Mouse (Mus musculus): ENCODE results near the gene Dgkg. TPM values are rescaled to one million over a fixed set of nuclear protein-coding genes. Genes with fewer than 3 reads are reported as not detected.

Dgkg gene
- polyA plus RNA-seq, 1 experiment from 2014 or later, result 1.3 TPM

DNA sequence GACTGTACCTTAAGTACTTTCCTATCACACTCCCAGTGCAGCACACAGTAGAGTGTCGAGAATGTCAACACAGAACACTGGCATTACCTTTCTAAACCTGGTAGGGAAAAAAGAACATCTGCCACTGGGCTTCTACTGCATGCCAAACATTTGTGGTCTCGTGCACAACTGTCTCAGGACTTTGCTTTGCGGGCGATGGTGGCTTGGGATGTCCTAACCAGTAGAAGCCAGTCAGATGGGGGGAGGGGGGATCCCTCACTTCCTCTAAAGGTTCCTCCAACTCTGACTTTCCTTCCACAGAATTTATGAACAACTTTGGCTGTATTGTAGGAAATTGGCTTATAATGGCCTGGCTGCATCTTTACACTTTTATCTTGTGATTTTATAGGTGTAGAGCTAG is 7.0 kb upstream of the Dgkg start:
- no peak overlapping the region for H3K4me3 ChIP-seq
- WGBS, result 83% methylated on average over 4 of the region's 4 CpGs
- H3K9ac ChIP-seq, result no peak overlapping the region
- no peaks in the 10 kb centered on the region for H3K9me3 ChIP-seq (replicated peaks)
- ATAC-seq, result no peak
- H3K4me2 ChIP-seq, result no peak overlapping the region
- 0 out of 2 replicates have a peak, but pooled peaks cover 5% of the 10 kb centered on the region for H3K27me3 ChIP-seq
- no peaks in the 10 kb centered on the region for H3K36me3 ChIP-seq (ENCODE audit: poor library complexity, severe bottlenecking)
- H3K27ac ChIP-seq, result no peak overlapping the region
- no peaks in the 10 kb centered on the region for H3K4me1 ChIP-seq

DNA sequence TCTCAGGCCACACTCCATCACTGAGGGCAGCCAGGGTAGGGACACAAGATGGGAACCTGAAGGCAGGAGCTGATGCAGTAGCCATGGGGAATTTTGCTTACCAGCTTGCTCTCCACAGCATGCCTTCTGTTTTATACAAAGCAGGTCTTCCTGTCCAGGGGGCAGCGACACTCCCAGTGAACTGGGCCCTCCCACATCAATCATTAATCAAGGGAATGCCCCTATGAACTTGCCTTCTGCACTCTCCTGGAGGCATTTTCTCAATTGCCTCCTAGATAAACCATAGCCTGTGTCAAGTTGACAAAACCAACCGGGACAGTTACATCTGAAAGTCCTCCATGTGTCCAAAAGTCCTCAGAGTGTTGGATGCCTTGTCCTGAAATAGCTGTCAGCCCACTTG is 6.1 kb upstream of the Dgkg start:
- ATAC-seq, result no peak
- no peaks in the 10 kb centered on the region for H3K9me3 ChIP-seq (replicated peaks)
- H3K27me3 ChIP-seq, result peaks cover 12% of the 10 kb centered on the region
- no peak overlapping the region for H3K4me2 ChIP-seq
- H3K9ac ChIP-seq, result no peak overlapping the region
- no peak overlapping the region for H3K4me3 ChIP-seq
- H3K27ac ChIP-seq, result no peak overlapping the region
- 52% methylated on average over 2 of the region's 2 CpGs for WGBS
- no peaks in the 10 kb centered on the region for H3K36me3 ChIP-seq (ENCODE audit: poor library complexity, severe bottlenecking)
- H3K4me1 ChIP-seq, result no peaks in the 10 kb centered on the region

DNA sequence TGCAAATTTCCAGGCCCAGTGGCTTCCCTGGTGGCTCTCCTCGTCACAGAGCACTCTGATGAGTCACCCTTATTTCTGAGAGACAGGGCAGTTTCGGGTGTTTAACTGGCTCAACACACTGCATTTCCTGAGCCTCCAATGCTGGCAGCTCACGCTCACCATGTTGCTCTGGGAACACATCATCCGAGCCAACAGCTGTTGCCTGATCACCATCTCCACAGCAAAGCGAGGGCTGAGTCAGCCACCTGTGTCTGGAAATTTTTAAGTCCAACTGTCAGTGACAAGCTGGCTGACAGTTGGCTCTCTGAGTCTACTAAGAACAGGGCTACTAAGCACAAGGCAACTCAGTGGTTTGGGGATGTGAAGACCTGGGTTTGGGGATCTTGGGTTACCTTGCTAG is 4.1 kb upstream of the Dgkg start:
- peaks cover 32% of the 10 kb centered on the region for H3K27me3 ChIP-seq
- WGBS, result 72% methylated on average over 5 of the region's 5 CpGs
- H3K4me2 ChIP-seq, result no peak overlapping the region
- no peaks in the 10 kb centered on the region for H3K36me3 ChIP-seq (ENCODE audit: poor library complexity, severe bottlenecking)
- H3K27ac ChIP-seq, result no peak overlapping the region
- H3K9ac ChIP-seq, result no peak overlapping the region
- H3K4me1 ChIP-seq, result peaks cover 11% of the 10 kb centered on the region
- ATAC-seq, result no peak
- H3K9me3 ChIP-seq (replicated peaks), result no peaks in the 10 kb centered on the region
- no peak overlapping the region for H3K4me3 ChIP-seq

DNA sequence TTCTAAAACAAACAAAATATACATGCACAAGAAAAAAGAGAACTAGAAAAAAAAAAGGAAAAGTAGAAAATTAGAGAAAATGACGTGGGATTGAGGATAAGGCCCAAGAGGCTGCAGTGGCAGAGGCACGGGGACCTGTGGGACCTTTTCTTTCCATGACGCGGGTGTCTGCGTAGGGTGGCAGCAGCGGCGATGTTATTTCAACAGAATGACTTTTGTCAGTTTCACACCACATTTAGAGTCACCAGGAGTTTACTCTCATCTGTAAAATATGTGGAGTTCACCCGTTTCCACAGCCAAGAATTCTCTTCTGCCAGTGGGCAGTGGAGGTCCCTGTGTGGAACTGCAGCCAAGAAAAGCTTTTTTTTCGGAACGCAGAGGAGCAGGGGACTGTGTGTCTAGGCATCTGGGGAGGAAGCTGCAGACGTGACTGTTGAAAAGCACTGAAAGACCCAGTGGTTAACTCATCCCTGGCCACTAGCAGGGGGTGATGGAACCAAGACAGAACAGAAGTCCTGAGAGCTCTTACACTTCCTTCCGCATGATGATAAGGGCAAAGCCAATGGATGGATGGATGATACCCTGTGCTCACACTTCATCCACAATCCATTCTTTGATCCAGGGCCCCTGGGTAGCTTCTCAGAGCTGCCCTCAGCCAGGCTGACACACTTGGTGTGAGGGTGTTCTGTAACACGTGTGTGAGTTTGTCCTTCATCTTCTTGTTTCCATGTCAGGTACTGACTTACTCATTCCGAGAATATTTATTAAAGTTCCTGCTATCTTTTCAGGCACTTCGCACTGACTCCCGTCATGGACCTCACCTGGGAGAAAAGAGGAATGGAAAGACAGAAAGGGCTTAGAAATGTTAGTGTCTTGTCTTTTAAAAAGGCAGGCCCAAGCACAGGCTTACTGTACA is 1.1 kb upstream of the Dgkg start:
- H3K27ac ChIP-seq, result no peak overlapping the region
- H3K9ac ChIP-seq, result no peak overlapping the region
- no peak for ATAC-seq
- 75% methylated on average over 16 of the region's 16 CpGs for WGBS
- no peaks in the 10 kb centered on the region for H3K9me3 ChIP-seq (replicated peaks)
- peaks cover 47% of the 10 kb centered on the region for H3K27me3 ChIP-seq
- H3K4me2 ChIP-seq, result no peak overlapping the region
- peaks cover 16% of the 10 kb centered on the region for H3K4me1 ChIP-seq
- H3K36me3 ChIP-seq (ENCODE audit: poor library complexity, severe bottlenecking), result no peaks in the 10 kb centered on the region
- no peak overlapping the region for H3K4me3 ChIP-seq

DNA sequence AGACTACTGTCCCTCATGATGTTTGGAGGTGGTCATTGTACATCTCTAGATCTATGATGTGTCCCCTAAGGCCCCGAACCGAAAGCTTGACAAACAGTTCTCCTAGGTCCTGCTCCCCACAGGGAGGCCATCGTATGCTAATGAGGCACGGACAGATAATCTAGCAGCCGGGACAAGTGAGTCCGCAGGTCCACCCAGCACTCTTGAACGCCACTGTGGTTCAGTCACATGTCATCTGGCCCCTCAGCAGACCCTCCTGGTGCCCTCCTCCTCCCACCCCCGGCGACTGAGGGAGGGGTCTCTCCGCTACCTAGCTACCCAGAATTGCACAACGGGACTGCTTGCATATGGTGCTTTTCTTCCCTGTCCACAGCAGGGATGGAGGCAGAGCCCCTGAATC is 1.2 kb downstream of the Dgkg start:
- Histone ChIP-seq H3K9me3 (replicated peaks) (no peaks in the 10 kb centered on the region), H3K4me2 (peak overlapping the region; percentile 88), H3K27me3 (peaks cover 45% of the 10 kb centered on the region), H3K4me3 (peak overlapping the region; percentile 48; the same call in 1 of the 2 replicates), H3K9ac (no peak overlapping the region), H3K4me1 (peaks cover 16% of the 10 kb centered on the region), H3K36me3 (ENCODE audit: poor library complexity, severe bottlenecking) (no peaks in the 10 kb centered on the region), H3K27ac (no peak overlapping the region)
- WGBS, result 8% methylated on average over 11 of the region's 11 CpGs
- no peak for ATAC-seq

DNA sequence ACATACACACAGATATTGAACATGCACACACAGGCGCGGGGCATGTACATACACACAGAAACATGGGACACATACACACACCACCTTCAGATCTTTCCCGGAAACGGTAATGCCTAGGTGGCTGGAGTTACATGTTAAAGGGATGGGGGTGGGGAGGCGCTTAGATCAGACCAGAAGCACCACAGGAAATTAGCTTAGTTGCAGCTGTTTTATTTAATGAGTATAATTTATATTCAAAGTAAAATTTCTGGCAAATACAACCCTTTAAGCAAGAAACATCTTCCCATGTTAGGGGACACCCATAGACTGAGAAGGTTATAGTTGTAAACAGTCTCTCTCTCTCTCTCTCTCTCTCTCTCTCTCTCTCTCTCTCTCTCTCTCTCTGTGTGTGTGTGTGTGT is 1.8 kb downstream of the Dgkg start:
- Histone ChIP-seq H3K4me1 (peaks cover 16% of the 10 kb centered on the region), H3K4me3 (no peak overlapping the region), H3K9me3 (replicated peaks) (no peaks in the 10 kb centered on the region), H3K27me3 (peaks cover 45% of the 10 kb centered on the region), H3K36me3 (ENCODE audit: poor library complexity, severe bottlenecking) (no peaks in the 10 kb centered on the region), H3K4me2 (no peak overlapping the region), H3K27ac (no peak overlapping the region), H3K9ac (no peak overlapping the region)
- no peak for ATAC-seq
- WGBS, result 64% methylated on average over 5 of the region's 5 CpGs

DNA sequence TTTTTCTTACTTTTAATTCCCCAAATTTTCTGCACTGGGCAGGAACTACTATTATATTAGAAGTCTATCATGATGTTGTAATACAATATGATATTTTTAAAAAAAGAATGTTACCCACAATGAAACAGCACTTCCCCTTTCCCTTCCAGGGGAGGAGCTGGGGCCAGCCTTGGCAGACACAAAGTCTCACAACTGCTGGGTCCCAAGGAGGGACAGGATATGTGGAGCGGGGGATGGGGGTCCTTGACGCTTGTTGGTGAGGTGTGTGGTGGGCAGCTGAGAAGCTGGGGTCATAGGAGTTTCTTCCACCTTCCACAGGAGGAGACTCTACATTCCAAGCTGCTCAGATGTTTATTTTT is 2.6 kb downstream of the Dgkg start:
- no peaks in the 10 kb centered on the region for H3K36me3 ChIP-seq (ENCODE audit: poor library complexity, severe bottlenecking)
- H3K9ac ChIP-seq, result no peak overlapping the region
- no peak for ATAC-seq
- H3K4me2 ChIP-seq, result no peak overlapping the region
- peaks cover 16% of the 10 kb centered on the region for H3K4me1 ChIP-seq
- no peak overlapping the region for H3K27ac ChIP-seq
- H3K4me3 ChIP-seq, result no peak overlapping the region
- H3K27me3 ChIP-seq, result peaks cover 45% of the 10 kb centered on the region
- 65% methylated on average over 2 of the region's 2 CpGs for WGBS
- H3K9me3 ChIP-seq (replicated peaks), result no peaks in the 10 kb centered on the region

DNA sequence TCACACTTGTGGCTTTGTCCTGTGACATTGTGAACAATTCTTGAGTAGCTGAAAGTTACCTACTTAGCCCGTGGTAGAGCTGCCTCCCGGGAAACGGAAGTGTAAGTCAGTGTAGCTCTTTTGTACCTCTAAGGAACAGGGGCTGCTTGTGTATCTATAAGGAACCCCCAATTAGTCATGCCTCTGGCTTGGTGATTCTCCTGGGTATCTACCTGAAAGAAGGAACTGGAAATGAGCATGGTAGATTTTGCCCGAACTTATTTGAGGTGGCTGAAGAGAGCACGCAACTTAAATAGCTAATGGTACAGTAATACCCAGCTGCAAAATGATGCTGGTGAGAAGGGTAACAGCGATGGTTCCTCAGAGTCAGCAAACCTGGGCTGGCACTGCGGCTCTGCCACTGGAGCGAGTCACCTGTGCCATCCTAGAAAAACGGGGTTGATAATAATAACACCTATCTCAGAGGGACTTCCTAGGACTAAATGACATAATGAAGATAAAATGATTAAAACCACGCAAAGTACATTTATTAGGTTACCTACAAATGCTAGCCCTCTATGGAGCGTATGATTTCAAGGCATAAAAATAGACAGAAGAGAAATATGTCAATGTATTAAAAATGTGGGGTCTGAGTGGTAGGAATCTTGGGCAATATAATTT is 3.1 kb downstream of the Dgkg start:
- H3K27me3 ChIP-seq, result peaks cover 43% of the 10 kb centered on the region
- 86% methylated on average over 11 of the region's 11 CpGs for WGBS
- no peak for ATAC-seq
- H3K4me3 ChIP-seq, result no peak overlapping the region
- H3K27ac ChIP-seq, result no peak overlapping the region
- H3K4me2 ChIP-seq, result no peak overlapping the region
- no peaks in the 10 kb centered on the region for H3K36me3 ChIP-seq (ENCODE audit: poor library complexity, severe bottlenecking)
- no peaks in the 10 kb centered on the region for H3K9me3 ChIP-seq (replicated peaks)
- H3K4me1 ChIP-seq, result peaks cover 16% of the 10 kb centered on the region
- no peak overlapping the region for H3K9ac ChIP-seq

DNA sequence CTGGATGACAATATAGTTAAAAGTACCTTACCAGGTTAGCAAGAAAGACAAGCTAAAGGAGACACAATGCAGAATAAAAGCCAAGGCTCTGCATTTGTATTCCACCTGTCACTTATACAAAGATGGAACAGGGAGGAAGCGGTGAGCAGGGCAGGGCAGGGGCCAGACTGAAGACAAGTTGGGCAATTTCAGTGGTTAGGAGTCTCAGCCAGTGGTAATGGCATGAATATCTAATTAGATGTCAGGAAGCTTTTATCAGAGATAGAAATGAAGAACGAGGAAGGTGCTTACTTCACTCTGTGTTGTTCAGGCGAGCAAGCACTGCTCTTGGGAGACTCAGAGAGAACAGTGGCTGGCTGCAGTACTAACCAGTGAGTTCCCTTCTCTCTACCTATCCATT is 5.8 kb downstream of the Dgkg start:
- H3K9me3 ChIP-seq (replicated peaks), result no peaks in the 10 kb centered on the region
- no peaks in the 10 kb centered on the region for H3K36me3 ChIP-seq (ENCODE audit: poor library complexity, severe bottlenecking)
- peaks cover 7% of the 10 kb centered on the region; the same call in 1 of the 2 replicates for H3K4me1 ChIP-seq
- H3K27me3 ChIP-seq, result peaks cover 18% of the 10 kb centered on the region
- WGBS, result 74% methylated on average over 3 of the region's 3 CpGs
- no peak overlapping the region for H3K4me2 ChIP-seq
- ATAC-seq, result no peak
- no peak overlapping the region for H3K27ac ChIP-seq
- H3K4me3 ChIP-seq, result no peak overlapping the region
- no peak overlapping the region for H3K9ac ChIP-seq

DNA sequence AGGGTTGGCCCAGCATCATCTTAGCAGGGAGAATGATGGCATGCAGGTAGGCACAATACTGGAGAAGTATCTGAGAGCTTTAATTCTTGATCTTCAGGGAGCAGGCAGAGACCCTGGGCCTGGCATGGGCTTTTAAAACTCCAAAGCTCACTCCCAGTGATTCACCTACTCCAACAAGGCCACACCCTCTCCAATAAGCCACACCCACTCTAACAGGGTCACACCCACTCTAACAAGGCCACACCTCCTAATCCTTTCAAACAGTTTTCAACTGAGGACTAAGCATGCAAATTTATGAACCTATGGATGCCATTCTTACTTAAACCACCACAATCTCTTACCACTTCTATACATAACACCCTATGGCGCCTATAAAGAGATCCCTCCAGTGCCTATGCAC is 11.8 kb downstream of the Dgkg start:
- Histone ChIP-seq H3K4me2 (no peak overlapping the region), H3K36me3 (ENCODE audit: poor library complexity, severe bottlenecking) (no peaks in the 10 kb centered on the region), H3K4me1 (peaks cover 5% of the 10 kb centered on the region; the same call in 1 of the 2 replicates), H3K4me3 (no peak overlapping the region), H3K9ac (no peak overlapping the region), H3K9me3 (replicated peaks) (no peaks in the 10 kb centered on the region), H3K27ac (no peak overlapping the region), H3K27me3 (0 out of 2 replicates have a peak, but pooled peaks cover 6% of the 10 kb centered on the region)
- WGBS, result 97% methylated on average over 1 of the region's 1 CpGs
- no peak for ATAC-seq

DNA sequence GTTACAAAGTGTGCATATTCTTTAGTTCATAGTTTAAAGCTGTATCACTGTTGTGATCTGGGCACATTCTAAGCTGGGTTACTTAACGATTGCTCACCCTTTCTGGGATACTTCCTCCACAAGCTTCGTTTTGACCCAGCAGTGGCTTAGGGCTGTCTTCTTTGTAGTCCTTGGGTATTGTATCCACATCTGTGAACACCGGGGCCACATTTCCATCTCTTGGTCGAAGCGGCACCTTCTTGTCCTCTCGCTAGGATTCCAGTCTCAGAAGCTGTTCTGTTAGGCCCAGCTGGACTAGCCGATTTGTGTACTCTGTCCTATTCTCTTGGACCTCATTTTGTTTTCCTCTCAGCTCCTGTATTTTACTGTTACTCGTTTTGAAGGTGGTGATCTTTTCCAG is 13.6 kb downstream of the Dgkg start:
- Histone ChIP-seq H3K9me3 (replicated peaks) (no peaks in the 10 kb centered on the region), H3K27me3 (0 out of 2 replicates have a peak, but pooled peaks cover 6% of the 10 kb centered on the region), H3K36me3 (ENCODE audit: poor library complexity, severe bottlenecking) (no peaks in the 10 kb centered on the region), H3K4me2 (no peak overlapping the region), H3K4me3 (no peak overlapping the region), H3K9ac (no peak overlapping the region), H3K27ac (no peak overlapping the region), H3K4me1 (peaks cover 5% of the 10 kb centered on the region; the same call in 1 of the 2 replicates)
- ATAC-seq, result no peak
- 41% methylated on average over 8 of the region's 8 CpGs for WGBS

DNA sequence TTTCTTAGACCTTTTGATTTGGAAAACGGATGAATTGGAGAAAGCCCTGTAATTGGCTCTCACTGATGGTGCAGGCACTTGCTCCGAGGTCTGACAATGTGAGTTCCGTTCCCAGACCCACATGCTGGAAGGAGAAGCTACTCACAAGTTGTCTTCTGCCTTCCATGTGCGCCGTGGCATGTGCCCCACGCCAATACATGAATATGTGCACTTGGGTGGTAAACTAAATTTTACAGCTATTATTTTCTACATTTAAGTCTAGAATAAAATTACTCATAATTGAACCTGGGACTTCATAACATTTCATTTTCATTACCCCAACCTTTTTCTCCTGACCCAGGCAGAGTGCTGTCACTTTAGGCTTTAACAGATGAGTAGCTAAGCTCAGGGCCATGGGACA is 14.1 kb downstream of the Dgkg start:
- no peak overlapping the region for H3K4me2 ChIP-seq
- no peaks in the 10 kb centered on the region for H3K36me3 ChIP-seq (ENCODE audit: poor library complexity, severe bottlenecking)
- no peaks in the 10 kb centered on the region for H3K9me3 ChIP-seq (replicated peaks)
- 76% methylated on average over 6 of the region's 6 CpGs for WGBS
- no peak for ATAC-seq
- H3K4me3 ChIP-seq, result no peak overlapping the region
- no peak overlapping the region for H3K27ac ChIP-seq
- H3K27me3 ChIP-seq, result 0 out of 2 replicates have a peak, but pooled peaks cover 6% of the 10 kb centered on the region
- no peak overlapping the region for H3K9ac ChIP-seq
- H3K4me1 ChIP-seq, result peaks cover 5% of the 10 kb centered on the region; the same call in 1 of the 2 replicates
